Comparison of ENCODE assay signal across 8 mouse cellular contexts in the genomic region with DNA sequence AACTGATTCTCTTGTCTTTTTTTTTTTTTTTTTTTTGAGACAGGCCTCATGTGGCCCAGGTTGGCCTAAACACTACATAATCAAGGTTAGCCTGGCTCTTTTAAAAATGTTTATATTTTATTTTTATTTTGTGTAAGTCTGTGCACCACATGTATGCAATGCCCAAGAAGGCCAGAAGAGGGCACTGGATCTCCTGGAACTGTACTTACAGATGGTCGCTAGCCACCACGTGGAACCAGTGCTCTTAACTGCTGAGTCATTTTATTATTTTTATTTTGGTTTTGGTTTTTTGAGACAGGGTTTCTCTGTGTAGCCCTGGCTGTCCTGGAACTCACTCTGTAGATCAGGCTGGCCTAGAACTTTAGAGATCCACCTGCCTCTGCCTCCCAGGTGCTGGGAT. TPM values are rescaled to one million over a fixed set of nuclear protein-coding genes. Genes with fewer than 3 reads are reported as not detected.
DNase-seq lines count a peak whose midpoint lies in the region; ATAC-seq and TF ChIP-seq lines count a peak whose summit lies in the region.

No protein-coding gene starts in this region.

- H3K36me3 ChIP-seq in liver, adult 2 months (ENCODE audit: control insufficient read depth, insufficient read depth, low read length): no peaks in the 10 kb centered on the region
- H3K36me3 ChIP-seq in liver, embryonic 12.5 days: no peaks in the 10 kb centered on the region

- no peak for TF ChIP-seq POLR2A in liver, adult 2 months (IDR thresholded peaks at IDR 0.05; ENCODE audit: extremely low read depth, insufficient read depth, low read length)

- H3K9ac ChIP-seq in liver, adult 2 months (ENCODE audit: low read depth, low read length): no peak overlapping the region
- no peak overlapping the region for H3K9ac ChIP-seq in liver, embryonic 12.5 days

- no peaks in the 10 kb centered on the region for H3K4me1 ChIP-seq in liver, adult 2 months (ENCODE audit: control insufficient read depth, insufficient read depth, low read length)
- 0 out of 2 replicates have a peak, but pooled peaks cover 8% of the 10 kb centered on the region for H3K4me1 ChIP-seq in liver, embryonic 12.5 days

- DNase-seq in cerebellum, postnatal 36 days: peak; percentile 21 to 31
- DNase-seq in cerebellum, adult 11-12 months: no peak
- DNase-seq in liver, adult 2 months (ENCODE audit: extremely low read depth, low read depth, low spot score): peak; percentile 71
- DNase-seq in c-Kit-negative CD71-positive TER-119-positive erythroid progenitor cells, embryonic 14.5 days (ENCODE audit: low read depth, low spot score): peak; percentile 38
- DNase-seq in thymus, postnatal 4 days: peak; percentile 82
- DNase-seq in urinary bladder, postnatal 10 days (ENCODE audit: low spot score): no peak

- no peaks in the 10 kb centered on the region for H3K79me2 ChIP-seq in liver, adult 2 months (ENCODE audit: control insufficient read depth, insufficient read depth, low read length)

- H3K4me3 ChIP-seq in liver, adult 2 months (ENCODE audit: insufficient read depth, low read depth, low read length): no peak overlapping the region
- no peak overlapping the region for H3K4me3 ChIP-seq in liver, embryonic 12.5 days

- no peak overlapping the region for H3K4me2 ChIP-seq in liver, embryonic 12.5 days

- no peak overlapping the region for H3K27ac ChIP-seq in liver, adult 2 months (replicated peaks; ENCODE audit: insufficient read depth, low read depth, low read length)
- no peak overlapping the region for H3K27ac ChIP-seq in liver, embryonic 12.5 days

- peak; percentile 67 for TF ChIP-seq CTCF in liver, adult 2 months (IDR thresholded peaks at IDR 0.05; ENCODE audit: low read depth, low read length)

- WGBS in liver, adult 2 months: 39% methylated on average over 2 of the region's 2 CpGs
- 21% methylated on average over 2 of the region's 2 CpGs for WGBS in liver, embryonic 12.5 days (ENCODE audit: insufficient replicate concordance)

- H3K27me3 ChIP-seq in liver, adult 2 months (ENCODE audit: control insufficient read depth, insufficient read depth, low read length): no peaks in the 10 kb centered on the region
- no peaks in the 10 kb centered on the region for H3K27me3 ChIP-seq in liver, embryonic 12.5 days (replicated peaks)

- no peaks in the 10 kb centered on the region for H3K9me3 ChIP-seq in liver, embryonic 12.5 days (replicated peaks)

- ATAC-seq in liver, embryonic 12.5 days: no peak
- peak; percentile 80 for ATAC-seq in megakaryocyte, adult 5-6 weeks (ENCODE audit: poor library complexity, severe bottlenecking)

RNA-seq across cellular contexts. Expression of a gene that starts 13.1 kb away (rescaled TPM):
- total RNA-seq in liver, adult 2 months (2014; rRNA removed): 5.4 and 5.6 TPM in 2 replicates
- 9.7 and 12.7 TPM in 2 replicates for polyA plus RNA-seq in liver, adult 2 months (2012; rRNA removed)
- polyA plus RNA-seq in liver, embryonic 12.5 days (2016; fragmentation: Nextera tagmentation; extraction: Ambion mirVana): 7.2 and 8.9 TPM in 2 replicates
- 59.1 and 66.2 TPM in 2 replicates for total RNA-seq in megakaryocyte, adult 5-6 weeks (2015)
- 73.8 and 90.1 TPM in 2 replicates for total RNA-seq in megakaryocyte, adult 5-6 weeks (2017)

Comparison
In these comparisons a context has a peak if more than half of its experiments do, and no peak if none do; other contexts are left out.
1. DNase-seq: peak in cerebellum, postnatal 36 days (2 of 2), liver, adult 2 months (single experiment), c-Kit-negative CD71-positive TER-119-positive erythroid progenitor cells, embryonic 14.5 days (single experiment) and thymus, postnatal 4 days (single experiment); none in cerebellum, adult 11-12 months (single experiment) and urinary bladder, postnatal 10 days (single experiment).